Mouse (Mus musculus): ENCODE data around the gene Dab1.

GRCm38 (mm10) chr4:104338382-104338781, 719.2 kb downstream of the Dab1 start:
- no peak for TF ChIP-seq CTCF (IDR thresholded peaks at IDR 0.05; ENCODE audit: low read depth, low read length)
- TF ChIP-seq POLR2A (IDR thresholded peaks at IDR 0.05; ENCODE audit: extremely low read depth, insufficient read depth, low read length), result no peak
